Mouse (Mus musculus) liver, adult 2 months (tissue): ENCODE results near the gene Gm973.

ENCODE experiments used
- CTCF ChIP-seq: fragments of 200-500 bp; IDR thresholded peaks from 2 replicates; pipeline ENCODE4 v1.5.1; 2011; ENCODE audit warnings: low read depth, low read length, control low read depth
- POLR2A ChIP-seq: fragments of 200-500 bp; IDR thresholded peaks from 2 replicates; pipeline ENCODE4 v1.6.1; 2011; ENCODE audit warnings: low read length, control low read depth; ENCODE audit not compliant: insufficient read depth; ENCODE audit errors: extremely low read depth

DNA sequence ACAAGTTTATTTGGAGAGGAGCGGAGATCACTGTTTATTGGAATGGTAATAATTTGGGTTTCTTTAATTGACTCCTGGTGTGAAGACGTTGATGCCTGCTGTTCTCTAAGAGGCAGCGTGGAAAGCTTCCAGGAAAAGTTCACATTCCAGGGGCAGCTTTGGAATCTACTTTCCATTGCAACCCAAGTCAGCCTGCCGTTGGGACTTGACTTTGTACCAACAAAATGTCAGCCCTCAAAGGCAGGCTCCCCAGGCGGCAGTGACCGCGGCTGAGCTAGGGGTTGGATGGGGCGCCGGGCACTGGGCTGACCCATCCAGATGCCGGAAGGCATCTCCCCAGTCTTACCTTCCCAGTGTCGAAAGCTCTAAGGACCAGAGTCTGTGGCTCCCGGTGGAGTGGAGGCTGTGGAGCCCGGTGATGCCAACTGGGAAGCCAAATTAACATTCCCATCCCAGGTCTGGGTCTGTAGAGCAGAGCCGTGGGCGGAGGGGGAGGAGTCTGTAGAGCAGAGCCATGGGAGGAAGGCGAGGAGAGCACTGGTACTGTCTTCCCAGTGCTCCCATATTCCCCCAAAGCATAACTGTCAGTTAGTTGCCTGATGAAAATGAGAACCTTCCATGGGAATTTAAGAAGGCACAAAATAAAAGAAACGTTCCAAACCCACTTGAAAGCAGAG, 7.5 kb upstream of the Gm973 start:
- TF ChIP-seq CTCF (no peak), POLR2A (no peak)
